In the genomic region with DNA sequence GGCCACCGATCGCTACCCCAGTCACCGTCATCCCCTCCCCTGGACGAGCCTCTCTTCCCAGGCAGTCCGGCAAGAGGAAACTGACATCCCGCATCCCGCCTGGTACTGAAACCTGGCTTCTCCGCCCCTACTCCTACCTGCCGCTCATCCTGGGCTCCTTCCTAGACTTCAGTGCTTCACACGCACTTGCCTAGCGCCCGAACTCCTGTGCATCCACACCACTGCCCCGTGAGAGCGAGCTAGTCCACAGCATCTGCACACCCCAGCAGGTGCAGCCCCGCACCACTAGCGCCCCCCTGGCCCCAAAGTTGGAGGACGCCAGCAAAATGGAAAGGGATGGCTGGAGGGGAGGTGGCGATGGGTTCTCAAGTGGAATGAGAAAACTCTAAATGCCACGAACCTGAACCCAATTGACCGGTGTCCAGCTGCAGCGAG, we compare ENCODE assay signal across 9 mouse cellular contexts. TPM values are rescaled to one million over a fixed set of nuclear protein-coding genes. Genes with fewer than 3 reads are reported as not detected.
DNase-seq lines count a peak whose midpoint lies in the region; ATAC-seq and TF ChIP-seq lines count a peak whose summit lies in the region.
"Had no signal": no experiment of that assay in that cellular context is flagged by ENCODE, and none has a peak within 500 bp of the region (broad histone marks: within the 10 kb centered on the region; RNA-seq: fewer than 3 reads in every experiment).

No protein-coding gene starts in this region.

- peak overlapping the region; percentile 54 for H3K27ac ChIP-seq in forebrain, postnatal 0 days (ENCODE audit: low read depth, low read length)
- peak overlapping the region; percentile 59; the same call in 1 of the 2 replicates for H3K27ac ChIP-seq in intestine, embryonic 15.5 days
- H3K27ac ChIP-seq: macrophage had no signal

- peaks cover 10% of the 10 kb centered on the region for H3K9me3 ChIP-seq in E14TG2a.4 (ENCODE audit: low read length)
- H3K9me3 ChIP-seq in forebrain, postnatal 0 days (ENCODE audit: low read length): no peaks in the 10 kb centered on the region
- no peaks in the 10 kb centered on the region for H3K9me3 ChIP-seq in intestine, embryonic 15.5 days

- DNase-seq in NIH3T3 (ENCODE audit: low read depth) (peak; percentile 70), liver (peak; percentile 29)
- peak; percentile 45 for DNase-seq in forebrain, postnatal 0 days
- DNase-seq in thymus, postnatal 14 days: peak; percentile 77

- H3K36me3 ChIP-seq in E14TG2a.4 (ENCODE audit: insufficient read depth, low read length): no peaks in the 10 kb centered on the region
- no peaks in the 10 kb centered on the region for H3K36me3 ChIP-seq in forebrain, postnatal 0 days (ENCODE audit: insufficient read depth)
- no peaks in the 10 kb centered on the region for H3K36me3 ChIP-seq in intestine, embryonic 15.5 days

- ATAC-seq in forebrain, postnatal 0 days: peak; percentile 30
- ATAC-seq in intestine, embryonic 15.5 days: peak; percentile 53; the same call in 1 of the 2 replicates
- ATAC-seq in monocyte, adult 5-6 weeks (replicated peaks; ENCODE audit: insufficient number of reproducible peaks, low FRiP score, low TSS enrichment, poor library complexity, severe bottlenecking): 0 out of 2 replicates have a peak, but pooled peaks have one; percentile 18
- no peak for ATAC-seq in megakaryocyte progenitor cell, adult 5-6 weeks (replicated peaks; ENCODE audit: poor library complexity)

- TF ChIP-seq CTCF in E14TG2a.4 (conservative IDR thresholded peaks at IDR 0.05; ENCODE audit: low read length): peak; percentile 7; the same call in 1 of the 2 replicates
- TF ChIP-seq CTCF in forebrain, postnatal 0 days (IDR thresholded peaks at IDR 0.05; ENCODE audit: low read depth): peak; percentile 51

- H3K9ac ChIP-seq in forebrain, postnatal 0 days: peak overlapping the region; percentile 57
- H3K9ac ChIP-seq in intestine, embryonic 15.5 days: peak overlapping the region; percentile 53

- H3K4me2 ChIP-seq in forebrain, postnatal 0 days (ENCODE audit: low read depth): peak overlapping the region; percentile 94
- peak overlapping the region; percentile 97 for H3K4me2 ChIP-seq in intestine, embryonic 15.5 days (replicated peaks)

- H3K4me3 ChIP-seq in E14TG2a.4 (replicated peaks; ENCODE audit: low read length): peak overlapping the region; percentile 77
- H3K4me3 ChIP-seq in forebrain, postnatal 0 days (ENCODE audit: low read depth, low read length): peak overlapping the region; percentile 51
- H3K4me3 ChIP-seq in intestine, embryonic 15.5 days (replicated peaks): peak overlapping the region; percentile 51

- WGBS in forebrain, postnatal 0 days: under 1% methylated on average over 21 of the region's 21 CpGs
- under 1% methylated on average over 21 of the region's 21 CpGs for WGBS in intestine, embryonic 15.5 days

- peaks cover 41% of the 10 kb centered on the region for H3K4me1 ChIP-seq in E14TG2a.4 (replicated peaks; ENCODE audit: low read depth, low read length)
- H3K4me1 ChIP-seq in forebrain, postnatal 0 days (ENCODE audit: insufficient read depth): 0 out of 2 replicates have a peak, but pooled peaks cover 4% of the 10 kb centered on the region
- peaks cover 20% of the 10 kb centered on the region for H3K4me1 ChIP-seq in intestine, embryonic 15.5 days (replicated peaks)

- peaks cover 74% of the 10 kb centered on the region for H3K27me3 ChIP-seq in E14TG2a.4 (ENCODE audit: insufficient read depth, low read length)
- peaks cover 13% of the 10 kb centered on the region for H3K27me3 ChIP-seq in forebrain, postnatal 0 days (ENCODE audit: insufficient read depth, low read length)
- peaks cover 29% of the 10 kb centered on the region for H3K27me3 ChIP-seq in intestine, embryonic 15.5 days (replicated peaks)

RNA-seq across cellular contexts. Expression of a gene that starts 0.6 kb away (rescaled TPM):
- 28.5 and 48.9 TPM in 2 replicates for total RNA-seq in forebrain, postnatal 0 days (2014; rRNA removed)
- polyA plus RNA-seq in forebrain, postnatal 0 days (2015; fragmentation: Nextera tagmentation; extraction: Ambion mirVana): 16.1 and 23.5 TPM in 2 replicates
- polyA plus RNA-seq in intestine, embryonic 15.5 days (2015; fragmentation: Nextera tagmentation; extraction: Ambion mirVana): 20.6 and 22.3 TPM in 2 replicates
- total RNA-seq in monocyte, adult 5-6 weeks (2017): 2.3 TPM in 1 of 3 replicates, not detected in the others
- 0.20 TPM in 1 of 2 replicates, not detected in the other for total RNA-seq in megakaryocyte progenitor cell, adult 5-6 weeks (2015)
- 0.03 and 0.08 TPM in 2 replicates for total RNA-seq in megakaryocyte progenitor cell, adult 5-6 weeks (2017)
- polyA plus RNA-seq: macrophage had no signal

RNA-seq across cellular contexts. Expression of a gene that starts 56.7 kb away (rescaled TPM):
- not detected in 2 replicates for total RNA-seq in forebrain, postnatal 0 days (2014; rRNA removed)
- polyA plus RNA-seq in forebrain, postnatal 0 days (2015; fragmentation: Nextera tagmentation; extraction: Ambion mirVana): not detected in 2 replicates
- not detected in 2 replicates for polyA plus RNA-seq in intestine, embryonic 15.5 days (2015; fragmentation: Nextera tagmentation; extraction: Ambion mirVana)
- total RNA-seq in monocyte, adult 5-6 weeks (2017): not detected in 3 replicates
- not detected in 2 replicates for total RNA-seq in megakaryocyte progenitor cell, adult 5-6 weeks (2015)
- total RNA-seq in megakaryocyte progenitor cell, adult 5-6 weeks (2017): not detected in 2 replicates
- polyA plus RNA-seq: macrophage had no signal
